Mouse (Mus musculus): Measurements from ENCODE around the gene Hdgf.

DNA sequence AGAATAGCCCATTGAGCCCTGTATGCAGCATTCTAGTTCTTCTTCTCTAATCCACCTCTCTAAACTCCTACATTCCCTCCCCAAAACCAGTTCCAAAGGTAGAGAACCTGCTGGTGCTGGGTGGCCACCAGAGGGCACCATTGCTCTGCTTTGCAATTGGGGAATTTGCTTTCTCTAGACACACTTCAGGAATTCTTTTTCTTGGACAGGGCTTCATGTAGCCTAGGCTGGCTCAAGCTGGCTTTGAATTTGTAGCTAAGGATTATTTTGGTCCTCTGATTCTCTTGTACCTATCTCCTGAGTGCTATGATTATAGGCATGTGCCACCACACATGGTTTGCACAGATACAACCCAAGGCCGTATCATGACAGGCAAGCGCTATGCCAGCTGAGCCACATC lies 29.7 kb downstream of the Hdgf start:
- no peak for TF ChIP-seq CTCF (IDR thresholded peaks at IDR 0.05; ENCODE audit: borderline replicate concordance, control insufficient read depth, extremely low read depth, insufficient read depth, low read length, poor library complexity)
- TF ChIP-seq POLR2A (IDR thresholded peaks at IDR 0.05; ENCODE audit: control insufficient read depth, extremely low read depth, insufficient read depth, low read length, poor library complexity): no peak

All from thymus, adult 2 months (tissue).